Mouse (Mus musculus) MEL (cell line): ENCODE measurements around the gene Trim40. TPM values are rescaled to one million over a fixed set of nuclear protein-coding genes. Genes with fewer than 3 reads are reported as not detected.
A peak's percentile ranks its signal among the peaks of the same experiment; 100 is the strongest.

Source experiments
- DNase-seq: peaks from one replicate; pipeline ENCODE4 v3.0.0; 2011; ENCODE audit warnings: low read depth, low spot score
- H3K27ac ChIP-seq: 2 replicates; pipeline ENCODE4 v1.5.1; 2012; ENCODE audit warnings: low read depth, mild to moderate bottlenecking, control low read depth, low read length, moderate library complexity; ENCODE audit not compliant: control insufficient read depth
- H3K27me3 ChIP-seq, 2 experiments: fragments of 150-350 bp in 1 of 2; sonication (generic) in 1 of 2; 2 replicates each; pipeline ENCODE4 v1.6.1; 2012; ENCODE audit warnings: low read length in 2 of 2, mild to moderate bottlenecking in 2 of 2, improper control_type of control experiment in 1 of 2, moderate library complexity in 1 of 2; ENCODE audit not compliant: insufficient read depth in 2 of 2, control insufficient read depth in 1 of 2
- H3K36me3 ChIP-seq, 2 experiments: 2 replicates each; pipeline ENCODE4 v1.6.1; 2012 to 2014; ENCODE audit warnings: low read length in 2 of 2, improper control_type of control experiment in 1 of 2, inconsistent platforms in 1 of 2, mild to moderate bottlenecking in 1 of 2; ENCODE audit not compliant: insufficient read depth in 2 of 2, control insufficient read depth in 1 of 2
- H3K4me1 ChIP-seq, 2 experiments: fragments of 150-350 bp in 1 of 2; sonication (generic) in 1 of 2; 2 replicates each; pipeline ENCODE4 v1.6.1; 2012; ENCODE audit warnings: low read length in 2 of 2, improper control_type of control experiment in 1 of 2, mild to moderate bottlenecking in 1 of 2; ENCODE audit not compliant: insufficient read depth in 2 of 2, control insufficient read depth in 1 of 2
- H3K4me3 ChIP-seq, 2 experiments: fragments of 150-350 bp in 1 of 2; sonication (generic) in 1 of 2; 2 replicates each; pipeline ENCODE4 v1.5.1; 2012; ENCODE audit warnings: low read depth in 2 of 2, low read length in 2 of 2, mild to moderate bottlenecking in 2 of 2, moderate library complexity in 2 of 2, control low read depth in 1 of 2, improper control_type of control experiment in 1 of 2; ENCODE audit not compliant: control insufficient read depth in 1 of 2, insufficient read depth in 1 of 2
- H3K79me2 ChIP-seq: 2 replicates; pipeline ENCODE4 v1.6.1; 2012; ENCODE audit warnings: mild to moderate bottlenecking, low read length, moderate library complexity; ENCODE audit not compliant: control insufficient read depth, poor library complexity, insufficient read depth
- H3K9ac ChIP-seq: 2 replicates; pipeline ENCODE4 v1.6.1; 2012; ENCODE audit warnings: low read depth, mild to moderate bottlenecking, control low read depth, low read length, moderate library complexity; ENCODE audit not compliant: control insufficient read depth, poor library complexity, severe bottlenecking
- H3K9me3 ChIP-seq: fragments of 150-350 bp; sonication (generic); replicated peaks from 2 replicates; pipeline ENCODE4 v1.6.1; 2012; ENCODE audit warnings: mild to moderate bottlenecking, low read length, improper control_type of control experiment, moderate library complexity; ENCODE audit not compliant: insufficient read depth
- BHLHE40 ChIP-seq: IDR thresholded peaks from 2 replicates; pipeline ENCODE4 v1.6.1; 2012; ENCODE audit warnings: low read depth, mild to moderate bottlenecking, inconsistent platforms, low read length, improper control_type of control experiment, borderline replicate concordance
- CHD2 ChIP-seq: IDR thresholded peaks from 2 replicates; pipeline ENCODE4 v1.6.1; 2011; ENCODE audit warnings: low read length, improper control_type of control experiment
- CTCF ChIP-seq, 3 experiments: IDR thresholded peaks in 2 of 3; conservative IDR thresholded peaks in 1 of 3; 2 replicates each; pipeline ENCODE4 v1.5.1; 2011 to 2012; ENCODE audit warnings: low read length in 3 of 3, low read depth in 2 of 3, mild to moderate bottlenecking in 2 of 3, improper control_type of control experiment in 1 of 3, inconsistent platforms in 1 of 3, mixed read lengths in 1 of 3, moderate library complexity in 1 of 3; ENCODE audit not compliant: control insufficient read depth in 1 of 3, insufficient read depth in 1 of 3, poor library complexity in 1 of 3, severe bottlenecking in 1 of 3
- ELF1 ChIP-seq: IDR thresholded peaks from 2 replicates; pipeline ENCODE4 v1.6.1; 2014; ENCODE audit warnings: low read depth, mild to moderate bottlenecking, inconsistent platforms, low read length, improper control_type of control experiment, moderate library complexity
- EP300 ChIP-seq, 2 experiments: IDR thresholded peaks; 2 replicates each; pipeline ENCODE4 v1.6.1; 2011; ENCODE audit warnings: improper control_type of control experiment in 2 of 2, low read length in 2 of 2, low read depth in 1 of 2, mild to moderate bottlenecking in 1 of 2
- ETS1 ChIP-seq: IDR thresholded peaks from 2 replicates; pipeline ENCODE4 v1.6.1; 2012; ENCODE audit warnings: low read depth, mild to moderate bottlenecking, inconsistent platforms, low read length, improper control_type of control experiment, moderate library complexity
- GATA1 ChIP-seq: IDR thresholded peaks from 2 replicates; pipeline ENCODE4 v1.6.1; 2011; ENCODE audit warnings: low read depth, low read length, improper control_type of control experiment
- HCFC1 ChIP-seq: IDR thresholded peaks from 2 replicates; pipeline ENCODE4 v1.6.1; 2012; ENCODE audit warnings: low read depth, mild to moderate bottlenecking, inconsistent platforms, low read length, improper control_type of control experiment, moderate library complexity
- MAX ChIP-seq: IDR thresholded peaks from 2 replicates; pipeline ENCODE4 v1.6.1; 2011; ENCODE audit warnings: low read length, improper control_type of control experiment
- MAZ ChIP-seq: IDR thresholded peaks from 2 replicates; pipeline ENCODE4 v1.6.1; 2012; ENCODE audit warnings: low read depth, mild to moderate bottlenecking, inconsistent platforms, low read length, improper control_type of control experiment
- MEF2A ChIP-seq: IDR thresholded peaks from 2 replicates; pipeline ENCODE4 v1.6.1; 2014; ENCODE audit warnings: low read depth, mild to moderate bottlenecking, inconsistent platforms, low read length, improper control_type of control experiment; ENCODE audit not compliant: poor library complexity, insufficient replicate concordance, severe bottlenecking; ENCODE audit errors: extremely low read depth
- MXI1 ChIP-seq: IDR thresholded peaks from 2 replicates; pipeline ENCODE4 v1.6.1; 2011; ENCODE audit warnings: mild to moderate bottlenecking, low read depth, low read length, improper control_type of control experiment
- MYB ChIP-seq: IDR thresholded peaks from 2 replicates; pipeline ENCODE4 v1.6.1; 2011; ENCODE audit warnings: mild to moderate bottlenecking, low read depth, low read length, improper control_type of control experiment
- MYC ChIP-seq: IDR thresholded peaks from 2 replicates; pipeline ENCODE4 v1.6.1; 2011; ENCODE audit warnings: low read depth, mild to moderate bottlenecking, low read length, improper control_type of control experiment, moderate library complexity
- NELFE ChIP-seq: IDR thresholded peaks from 2 replicates; pipeline ENCODE4 v1.6.1; 2011; ENCODE audit warnings: low read depth, low read length, improper control_type of control experiment
- POLR2A ChIP-seq, 2 experiments: IDR thresholded peaks; 2 replicates each; pipeline ENCODE4 v1.6.1; 2011 to 2012; ENCODE audit warnings: low read length in 2 of 2, mild to moderate bottlenecking in 2 of 2, control low read depth in 1 of 2, improper control_type of control experiment in 1 of 2, low read depth in 1 of 2, moderate library complexity in 1 of 2; ENCODE audit not compliant: control insufficient read depth in 1 of 2, insufficient read depth in 1 of 2, poor library complexity in 1 of 2
- POLR2AphosphoS2 ChIP-seq: IDR thresholded peaks from 2 replicates; pipeline ENCODE4 v1.6.1; 2011; ENCODE audit warnings: low read length, improper control_type of control experiment
- RAD21 ChIP-seq: IDR thresholded peaks from 2 replicates; pipeline ENCODE4 v1.6.1; 2011; ENCODE audit warnings: mild to moderate bottlenecking, low read depth, low read length, improper control_type of control experiment
- RCOR1 ChIP-seq: IDR thresholded peaks from 2 replicates; pipeline ENCODE4 v1.6.1; 2012; ENCODE audit warnings: low read depth, mild to moderate bottlenecking, inconsistent platforms, low read length, improper control_type of control experiment
- SIN3A ChIP-seq: IDR thresholded peaks from 2 replicates; pipeline ENCODE4 v1.6.1; 2012; ENCODE audit warnings: low read length, improper control_type of control experiment, inconsistent platforms
- SMC3 ChIP-seq: IDR thresholded peaks from 2 replicates; pipeline ENCODE4 v1.6.1; 2011; ENCODE audit warnings: low read depth, low read length, improper control_type of control experiment
- TAL1 ChIP-seq: IDR thresholded peaks from 2 replicates; pipeline ENCODE4 v1.6.1; 2012; ENCODE audit warnings: mild to moderate bottlenecking, inconsistent platforms, low read length, moderate library complexity, mixed read lengths
- TBP ChIP-seq: IDR thresholded peaks from 2 replicates; pipeline ENCODE4 v1.8.0; 2011; ENCODE audit warnings: low read depth, low read length, improper control_type of control experiment
- TCF12 ChIP-seq: IDR thresholded peaks from 2 replicates; pipeline ENCODE4 v1.6.1; 2014; ENCODE audit warnings: low read depth, mild to moderate bottlenecking, inconsistent platforms, low read length, improper control_type of control experiment, moderate library complexity
- USF1 ChIP-seq: IDR thresholded peaks from 2 replicates; pipeline ENCODE4 v1.6.1; 2014; ENCODE audit warnings: low read depth, mild to moderate bottlenecking, inconsistent platforms, low read length, improper control_type of control experiment, moderate library complexity
- ZC3H11A ChIP-seq: IDR thresholded peaks from 2 replicates; pipeline ENCODE4 v1.6.1; 2012; ENCODE audit warnings: low read depth, mild to moderate bottlenecking, inconsistent platforms, low read length, improper control_type of control experiment
- ZKSCAN1 ChIP-seq: IDR thresholded peaks from 2 replicates; pipeline ENCODE4 v1.6.1; 2012; ENCODE audit warnings: low read depth, mild to moderate bottlenecking, inconsistent platforms, low read length, improper control_type of control experiment, moderate library complexity
- ZNF384 ChIP-seq: IDR thresholded peaks from 2 replicates; pipeline ENCODE4 v1.6.1; 2012; ENCODE audit warnings: low read depth, mild to moderate bottlenecking, inconsistent platforms, low read length, improper control_type of control experiment
- polyA plus RNA-seq, 2 experiments: library from polyadenylated mRNA; stranded (reverse) in 1 of 2; unstranded in 1 of 2; fragments of >175 nt in 1 of 2; fragments of >200 nt in 1 of 2; gene quantifications; 2 replicates each; pipeline versions ENCODE4 v1.2.1 to v1.2.4; 2012; ENCODE audit warnings: low replicate concordance in 2 of 2, low read depth in 1 of 2; ENCODE audit not compliant: insufficient read length in 2 of 2, insufficient read depth in 1 of 2, missing spikeins in 1 of 2
- total RNA-seq: library from RNA; depleted of rRNA; stranded (reverse); fragments of 300-350 nt; gene quantifications from 2 replicates; pipeline ENCODE4 v1.2.3, GENCODE M21; 2012

Trim40 gene
- total and polyA plus RNA-seq, 3 experiments = 0.04 TPM; not detected in 1

GRCm38 (mm10) chr17:36869955-36870810 is 19.7 kb downstream of the Trim40 start:
- TF ChIP-seq NELFE (0 out of 2 replicates have a peak, but pooled peaks have one; percentile 28), MAZ (no peak), BHLHE40 (no peak), MAX (peak; percentile 51), MXI1 (peak; percentile 71), RAD21 (no peak), CHD2 (no peak), ZC3H11A (no peak), SMC3 (no peak), ZKSCAN1 (no peak), HCFC1 (no peak), TCF12 (0 out of 2 replicates have a peak, but pooled peaks have one; percentile 8)
- H3K27me3 ChIP-seq = no peaks in the 10 kb centered on the region
- H3K4me3 ChIP-seq = peak overlapping the region; percentile 71 to 80
- peak overlapping the region; percentile 79 for H3K9ac ChIP-seq
- H3K9me3 ChIP-seq = no peaks in the 10 kb centered on the region
- peaks cover 0 to 4% of the 10 kb centered on the region in 2 experiments; a peak in 2 of 4 replicates for H3K4me1 ChIP-seq
- H3K79me2 ChIP-seq = peaks cover 7% of the 10 kb centered on the region
- H3K36me3 ChIP-seq = peaks cover 0 to 4% of the 10 kb centered on the region in 2 experiments; a peak in 2 of 4 replicates
- DNase-seq = peak; percentile 78
- peak overlapping the region; percentile 89 for H3K27ac ChIP-seq

- Histone ChIP-seq H3K4me1 (peaks cover 0 to 4% of the 10 kb centered on the region in 2 experiments; a peak in 2 of 4 replicates), H3K9me3 (no peaks in the 10 kb centered on the region), H3K27ac (peak within 1 kb of the TSS; percentile 89)
- TF ChIP-seq EP300 (IDR thresholded peaks at IDR 0.05; ENCODE audit: low read depth in 1 of 2, low read length in 2 of 2) = peak; percentile 94 to 98
- TF ChIP-seq MXI1 = peak; percentile 26; the same call in 1 of the 2 replicates
- peak; percentile 73 for TF ChIP-seq SIN3A
- TF ChIP-seq MEF2A = no peak
- TF ChIP-seq TBP = peak; percentile 71
- TF ChIP-seq ETS1 = peak; percentile 87
- peak; percentile 99 for TF ChIP-seq TAL1
- peak in 1 of 2 experiments; percentile 59; a peak in 1 of 4 replicates for TF ChIP-seq POLR2A (IDR thresholded peaks at IDR 0.05; ENCODE audit: control insufficient read depth in 1 of 2, insufficient read depth in 1 of 2, low read depth in 1 of 2, low read length in 2 of 2, poor library complexity in 1 of 2)
- TF ChIP-seq TCF12 = peak; percentile 99
- no peak for TF ChIP-seq CTCF (IDR thresholded peaks at IDR 0.05 in 2 of 3, conservative IDR thresholded peaks at IDR 0.05 in 1 of 3; ENCODE audit: control insufficient read depth in 1 of 3, insufficient read depth in 1 of 3, low read depth in 2 of 3, low read length in 3 of 3, poor library complexity in 1 of 3, severe bottlenecking in 1 of 3)
- TF ChIP-seq POLR2AphosphoS2 = no peak
- TF ChIP-seq RCOR1 = peak; percentile 78
- TF ChIP-seq MYC = 0 out of 2 replicates have a peak, but pooled peaks have one; percentile 27
- no peak for TF ChIP-seq NELFE
- peak; percentile 76 for TF ChIP-seq ZNF384
- TF ChIP-seq MAX = no peak
- TF ChIP-seq GATA1 = peak; percentile 98
- TF ChIP-seq ELF1 = 0 out of 2 replicates have a peak, but pooled peaks have one; percentile 7
- TF ChIP-seq USF1 = no peak
- no peak for TF ChIP-seq ZKSCAN1
- no peak for TF ChIP-seq MYB
- TF ChIP-seq, all 39 proteins: peak for 13
- Histone ChIP-seq H3K79me2 (peaks cover 7% of the 10 kb centered on the region), H3K4me3 (peak within 1 kb of the TSS; percentile 71 to 80), H3K9ac (peak within 1 kb of the TSS; percentile 79), H3K27me3 (no peaks in the 10 kb centered on the region), H3K36me3 (peaks cover 0 to 4% of the 10 kb centered on the region in 2 experiments; a peak in 2 of 4 replicates)
- peak; percentile 96 for DNase-seq
Measured at GRCm38 (mm10) chr17:36869284-36869954, 20.5 kb downstream of the Trim40 start, which contains the start of gene Trim10. TSS of gene Trim10 (plus strand) at chr17:36869574.
